Mouse (Mus musculus) liver, embryonic 13.5 days (tissue): ENCODE results near the gene Olfr186. TPM values are rescaled to one million over a fixed set of nuclear protein-coding genes. Genes with fewer than 3 reads are reported as not detected.

Experiments
- ATAC-seq: fragments of 200-750 bp; cut with Nextera tagmentation; 2 replicates; pipeline ENCODE4 v1.8.0; 2017; ENCODE audit warnings: low read depth, mild to moderate bottlenecking, moderate number of reproducible peaks, moderate library complexity
- DNase-seq: peaks from one replicate; pipeline ENCODE4 v3.0.0; 2022
- H3K27ac ChIP-seq: fragments of 300-500 bp; sonication (generic); 2 replicates; pipeline ENCODE4 v1.5.1; 2015; ENCODE audit warnings: moderate library complexity, mild to moderate bottlenecking, inconsistent platforms
- H3K27me3 ChIP-seq: fragments of 300-500 bp; sonication (generic); 2 replicates; pipeline ENCODE4 v1.6.1; 2015; ENCODE audit warnings: mild to moderate bottlenecking, inconsistent platforms
- H3K36me3 ChIP-seq: fragments of 300-500 bp; sonication (generic); 2 replicates; pipeline ENCODE4 v1.6.1; 2015; ENCODE audit warnings: mild to moderate bottlenecking, inconsistent platforms
- H3K4me1 ChIP-seq: fragments of 300-500 bp; sonication (generic); replicated peaks from 2 replicates; pipeline ENCODE4 v1.6.1; 2015; ENCODE audit warnings: inconsistent platforms
- H3K4me2 ChIP-seq: fragments of 300-500 bp; sonication (generic); 2 replicates; pipeline ENCODE4 v1.6.1; 2015; ENCODE audit warnings: inconsistent platforms, mild to moderate bottlenecking, moderate library complexity
- H3K4me3 ChIP-seq: fragments of 300-500 bp; sonication (generic); replicated peaks from 2 replicates; pipeline ENCODE4 v1.5.1; 2015; ENCODE audit warnings: mild to moderate bottlenecking, inconsistent platforms
- H3K9ac ChIP-seq: fragments of 300-500 bp; sonication (generic); 2 replicates; pipeline ENCODE4 v1.6.1; 2015; ENCODE audit warnings: mild to moderate bottlenecking, inconsistent platforms
- H3K9me3 ChIP-seq: fragments of 300-500 bp; sonication (generic); replicated peaks from 2 replicates; pipeline ENCODE4 v1.6.1; 2016; ENCODE audit warnings: inconsistent platforms
- WGBS: fragments of 180-500 bp; shearing (Covaris S2); methylation state at CpG from one replicate; pipeline ENCODE4 v1.1.7; 2015; ENCODE audit not compliant: insufficient replicate concordance; 5-methylcytosine and 5-hydroxymethylcytosine counted together
- polyA plus RNA-seq: library from polyadenylated mRNA; unstranded; fragments of >200 nt; fragmentation: Nextera tagmentation; extraction: Ambion mirVana; gene quantifications from 2 replicates; pipeline ENCODE4 v1.2.1, GENCODE M21; 2015

Olfr186 gene
- polyA plus RNA-seq, 1 experiment from 2014 or later, result not detected

DNA sequence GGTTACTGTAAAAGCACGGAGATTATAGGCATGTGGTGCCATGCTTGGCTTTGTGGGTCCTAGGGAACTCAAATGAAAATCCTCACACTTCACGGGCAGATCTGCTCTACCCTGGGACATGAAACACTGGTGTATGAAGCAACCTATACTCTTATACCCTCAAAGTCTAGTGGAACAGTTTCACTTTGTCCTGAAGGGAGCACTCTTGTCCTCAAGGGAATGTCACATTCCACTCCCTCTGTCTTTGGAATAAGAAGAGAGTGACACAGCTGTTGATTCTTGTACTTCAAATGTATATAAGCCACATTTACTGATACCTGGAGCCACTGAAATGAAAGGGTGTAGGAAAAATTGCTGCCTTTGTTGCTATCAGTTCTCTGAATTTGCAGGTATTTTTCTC lies 35.0 kb downstream of the Olfr186 start, which contains the start of gene Olfr183:
Gene Olfr183 (plus strand): TSS at position 301 of the 400 bp plus-strand sequence.
- no peaks in the 10 kb centered on the region for H3K27me3 ChIP-seq
- no peak within 1 kb of the TSS for H3K9ac ChIP-seq
- H3K4me1 ChIP-seq, result no peaks in the 10 kb centered on the region
- H3K27ac ChIP-seq, result no peak within 1 kb of the TSS
- no peak within 1 kb of the TSS for H3K4me2 ChIP-seq
- H3K9me3 ChIP-seq, result peaks cover 3% of the 10 kb centered on the region; the same call in 1 of the 2 replicates
- H3K4me3 ChIP-seq, result no peak within 1 kb of the TSS
- DNase-seq (no peak), ATAC-seq (no peak)
- H3K36me3 ChIP-seq, result no peaks in the 10 kb centered on the region
- WGBS, result 35% methylated on average over 2 of the region's 2 CpGs

Other genes with a start within 250 kb of the Olfr186 start
- gene Olfr173, start 230.0 kb downstream of the Olfr186 start, polyA plus RNA-seq, result not detected in 2 replicates
- gene Olfr175-ps1, start 203.5 kb downstream of the Olfr186 start, polyA plus RNA-seq, result not detected in 2 replicates
- not detected in 2 replicates for gene Olfr177, start 155.5 kb downstream of the Olfr186 start, polyA plus RNA-seq
- not detected in 2 replicates for gene Olfr178, start 138.2 kb downstream of the Olfr186 start, polyA plus RNA-seq
- not detected in 2 replicates for gene Olfr181, start 101.5 kb downstream of the Olfr186 start, polyA plus RNA-seq
- gene Olfr180, start 100.9 kb downstream of the Olfr186 start, polyA plus RNA-seq, result not detected in 2 replicates
- not detected in 2 replicates for gene Olfr183, start 34.9 kb downstream of the Olfr186 start, polyA plus RNA-seq
- not detected in 2 replicates for gene Olfr187, start 9.5 kb upstream of the Olfr186 start, polyA plus RNA-seq
- gene Olfr190, start 47.7 kb upstream of the Olfr186 start, polyA plus RNA-seq, result not detected in 2 replicates
- gene Olfr191, start 59.5 kb upstream of the Olfr186 start, polyA plus RNA-seq, result not detected in 2 replicates
- not detected in 2 replicates for gene Olfr193, start 81.6 kb upstream of the Olfr186 start, polyA plus RNA-seq
- gene Olfr194, start 90.8 kb upstream of the Olfr186 start, polyA plus RNA-seq, result not detected in 2 replicates
- gene Olfr195, start 116.8 kb upstream of the Olfr186 start, polyA plus RNA-seq, result not detected in 2 replicates
- gene Olfr196, start 140.2 kb upstream of the Olfr186 start, polyA plus RNA-seq, result not detected in 2 replicates
- gene Olfr198, start 173.2 kb upstream of the Olfr186 start, polyA plus RNA-seq, result not detected in 2 replicates
- not detected in 2 replicates for gene Olfr199, start 189.5 kb upstream of the Olfr186 start, polyA plus RNA-seq
- 0.15 and 0.31 TPM in 2 replicates for gene Olfr201, start 242.3 kb upstream of the Olfr186 start, polyA plus RNA-seq